In the genomic region with DNA sequence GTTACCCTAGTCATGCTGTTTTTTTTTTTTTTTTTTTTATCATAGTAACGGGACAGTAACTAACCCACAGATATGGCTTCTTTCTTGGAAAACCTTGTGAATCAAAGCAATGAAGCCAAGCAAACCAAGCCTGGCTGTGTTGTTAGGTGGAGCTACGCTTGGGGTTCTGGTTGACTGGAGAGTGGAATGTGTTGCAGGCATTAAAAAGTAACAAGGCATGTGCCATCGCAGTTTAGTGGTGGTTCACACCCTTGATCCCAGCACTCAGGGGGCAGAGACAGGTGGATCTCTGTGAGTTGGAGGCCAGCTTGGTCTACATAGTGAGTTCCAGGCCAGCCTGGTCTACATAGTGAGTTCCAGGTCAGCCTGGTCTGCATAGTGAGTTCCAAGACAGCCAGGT, we compare ENCODE assay signal across 30 mouse cellular contexts. TPM values are rescaled to one million over a fixed set of nuclear protein-coding genes. Genes with fewer than 3 reads are reported as not detected.
A peak's percentile ranks its signal among the peaks of the same experiment; 100 is the strongest.
DNase-seq lines count a peak whose midpoint lies in the region; ATAC-seq lines count a peak whose summit lies in the region.
"Had no signal": no experiment of that assay in that cellular context is flagged by ENCODE, and none has a peak within 500 bp of the region (broad histone marks: within the 10 kb centered on the region; RNA-seq: fewer than 3 reads in every experiment).

No protein-coding gene starts in this region.

- no peak overlapping the region for H3K4me2 ChIP-seq in kidney, embryonic 16.5 days (replicated peaks; ENCODE audit: low read depth, low read length)
- no peak overlapping the region for H3K4me2 ChIP-seq in midbrain, embryonic 11.5 days
- no peak overlapping the region for H3K4me2 ChIP-seq in midbrain, embryonic 14.5 days (ENCODE audit: low read length)
- H3K4me2 ChIP-seq: embryonic facial prominence, embryonic 13.5 days; forebrain, embryonic 12.5 days; forebrain, embryonic 15.5 days; heart, embryonic 12.5 days; heart, embryonic 15.5 days; hindbrain, embryonic 13.5 days had no signal

- H3K4me1 ChIP-seq in kidney, embryonic 16.5 days (ENCODE audit: insufficient read depth, low read length): no peaks in the 10 kb centered on the region
- peaks cover 4% of the 10 kb centered on the region; the same call in 1 of the 2 replicates for H3K4me1 ChIP-seq in midbrain, embryonic 11.5 days (ENCODE audit: control insufficient read depth, insufficient read depth, low read length)
- H3K4me1 ChIP-seq in midbrain, embryonic 14.5 days (ENCODE audit: control insufficient read depth, insufficient read depth, low read length): no peaks in the 10 kb centered on the region
- H3K4me1 ChIP-seq: forebrain, embryonic 15.5 days; hindbrain, embryonic 13.5 days had no signal

- no peak overlapping the region for H3K4me3 ChIP-seq in kidney, embryonic 16.5 days (ENCODE audit: low read length)
- H3K4me3 ChIP-seq in midbrain, embryonic 11.5 days (ENCODE audit: low read depth, low read length): no peak overlapping the region
- no peak overlapping the region for H3K4me3 ChIP-seq in midbrain, embryonic 14.5 days (replicated peaks; ENCODE audit: low read depth, low read length)
- H3K4me3 ChIP-seq: embryonic facial prominence, embryonic 10.5 days; embryonic facial prominence, embryonic 13.5 days; erythroblast, embryonic 14.5 days; forebrain, embryonic 12.5 days; forebrain, embryonic 15.5 days; heart, embryonic 12.5 days; heart, embryonic 15.5 days; hindbrain, embryonic 10.5 days; hindbrain, embryonic 13.5 days had no signal

- H3K27ac ChIP-seq in kidney, embryonic 16.5 days (ENCODE audit: low read length): no peak overlapping the region
- no peak overlapping the region for H3K27ac ChIP-seq in midbrain, embryonic 11.5 days (ENCODE audit: low read depth, low read length)
- H3K27ac ChIP-seq in midbrain, embryonic 14.5 days (replicated peaks; ENCODE audit: low read depth, low read length): no peak overlapping the region
- H3K27ac ChIP-seq: embryonic facial prominence, embryonic 10.5 days; embryonic facial prominence, embryonic 13.5 days; forebrain, embryonic 12.5 days; forebrain, embryonic 15.5 days; heart, embryonic 15.5 days; hindbrain, embryonic 13.5 days had no signal

- no peaks in the 10 kb centered on the region for H3K36me3 ChIP-seq in kidney, embryonic 16.5 days (ENCODE audit: insufficient read depth, low read length)
- H3K36me3 ChIP-seq in midbrain, embryonic 11.5 days (ENCODE audit: control insufficient read depth, insufficient read depth, low read length): no peaks in the 10 kb centered on the region
- H3K36me3 ChIP-seq in midbrain, embryonic 14.5 days (ENCODE audit: control insufficient read depth, insufficient read depth, low read length): no peaks in the 10 kb centered on the region
- H3K36me3 ChIP-seq: embryonic facial prominence, embryonic 10.5 days; embryonic facial prominence, embryonic 13.5 days; forebrain, embryonic 12.5 days; forebrain, embryonic 15.5 days; heart, embryonic 12.5 days; heart, embryonic 15.5 days; hindbrain, embryonic 10.5 days; hindbrain, embryonic 13.5 days had no signal

- H3K27me3 ChIP-seq in kidney, embryonic 16.5 days (ENCODE audit: insufficient read depth, low read length): 0 out of 2 replicates have a peak, but pooled peaks cover 2% of the 10 kb centered on the region
- no peaks in the 10 kb centered on the region for H3K27me3 ChIP-seq in midbrain, embryonic 11.5 days (ENCODE audit: control insufficient read depth, insufficient read depth, low read length)
- no peaks in the 10 kb centered on the region for H3K27me3 ChIP-seq in midbrain, embryonic 14.5 days (ENCODE audit: control insufficient read depth, insufficient read depth, low read length)
- H3K27me3 ChIP-seq: CH12.LX; embryonic facial prominence, embryonic 13.5 days; forebrain, embryonic 12.5 days; forebrain, embryonic 15.5 days; heart, embryonic 15.5 days; hindbrain, embryonic 13.5 days; Patski had no signal

- H3K9ac ChIP-seq in kidney, embryonic 16.5 days (replicated peaks; ENCODE audit: low read length): no peak overlapping the region
- no peak overlapping the region for H3K9ac ChIP-seq in midbrain, embryonic 11.5 days (ENCODE audit: low read length)
- no peak overlapping the region for H3K9ac ChIP-seq in midbrain, embryonic 14.5 days (replicated peaks; ENCODE audit: low read length)
- H3K9ac ChIP-seq: embryonic facial prominence, embryonic 13.5 days; forebrain, embryonic 12.5 days; forebrain, embryonic 15.5 days; heart, embryonic 12.5 days; heart, embryonic 15.5 days; hindbrain, embryonic 13.5 days had no signal

- DNase-seq in kidney, adult 18-20 months: peak; percentile 26
- DNase-seq in midbrain, embryonic 11.5 days (ENCODE audit: low spot score, missing footprints): peak; percentile 53
- DNase-seq in midbrain, embryonic 14.5 days: no peak
- peak; percentile 51 to 54 for DNase-seq in kidney, postnatal 25 days
- no peak for DNase-seq in retina, embryonic 14.5 days (ENCODE audit: low spot score)
- DNase-seq: adrenal gland, adult 2 months; adrenal gland, postnatal 14 days; B cell, adult 2 months; cerebellum, adult 11 months; cerebellum, adult 2 months; cerebellum, adult 9-11 months; cerebellum, postnatal 25 days; embryo, embryonic 11 days; gastrocnemius, postnatal 25 days; heart, adult 18-20 months; heart, postnatal 10 days; heart, postnatal 36 days had no signal

- no peaks in the 10 kb centered on the region for H3K9me3 ChIP-seq in kidney, embryonic 16.5 days (ENCODE audit: low read length)
- no peaks in the 10 kb centered on the region for H3K9me3 ChIP-seq in midbrain, embryonic 11.5 days (ENCODE audit: control insufficient read depth, low read length)
- no peaks in the 10 kb centered on the region for H3K9me3 ChIP-seq in midbrain, embryonic 14.5 days (ENCODE audit: control insufficient read depth, low read length)
- H3K9me3 ChIP-seq: embryonic facial prominence, embryonic 10.5 days; embryonic facial prominence, embryonic 13.5 days; forebrain, embryonic 12.5 days; forebrain, embryonic 15.5 days; heart, embryonic 15.5 days; hindbrain, embryonic 10.5 days; hindbrain, embryonic 13.5 days had no signal

- no peak for ATAC-seq in kidney, embryonic 16.5 days (ENCODE audit: low FRiP score, low TSS enrichment)
- no peak for ATAC-seq in midbrain, embryonic 11.5 days (ENCODE audit: low FRiP score)
- no peak for ATAC-seq in midbrain, embryonic 14.5 days (ENCODE audit: low FRiP score, low TSS enrichment)
- no peak for ATAC-seq in inflammation-experienced regulatory T-cells, adult 6 months
- ATAC-seq: forebrain, embryonic 15.5 days; Patski had no signal

- WGBS in kidney, embryonic 16.5 days: 63% methylated on average over 3 of the region's 3 CpGs
- 88% methylated on average over 3 of the region's 3 CpGs for WGBS in midbrain, embryonic 11.5 days
- WGBS in midbrain, embryonic 14.5 days: 88% methylated on average over 3 of the region's 3 CpGs

RNA-seq across cellular contexts. Expression of a gene that starts 39.0 kb away (rescaled TPM):
- 6.5 and 6.6 TPM in 2 replicates for polyA plus RNA-seq in kidney, embryonic 16.5 days (2015; fragmentation: Nextera tagmentation; extraction: Ambion mirVana)
- polyA plus RNA-seq in midbrain, embryonic 11.5 days (2014; fragmentation: Nextera tagmentation; extraction: Ambion mirVana): 3.0 and 3.7 TPM in 2 replicates
- polyA plus RNA-seq in midbrain, embryonic 14.5 days (2014; fragmentation: Nextera tagmentation; extraction: Ambion mirVana): 0.77 and 1.5 TPM in 2 replicates
- polyA plus RNA-seq in inflammation-experienced regulatory T-cells, adult 6 months (2017; shearing (Covaris generic)): 10 to 100 TPM in 2 of 3 experiments, 1 to 10 TPM in 1; 5.8 to 14.2 (median 10.3) TPM
- polyA plus RNA-seq: Patski had no signal

Comparison
In these comparisons a context has a peak if more than half of its experiments do, and no peak if none do; other contexts are left out.
1. DNase-seq: peak in kidney, adult 18-20 months (single experiment), midbrain, embryonic 11.5 days (single experiment) and kidney, postnatal 25 days (2 of 2); none in midbrain, embryonic 14.5 days (single experiment) and retina, embryonic 14.5 days (single experiment).